Mouse (Mus musculus): ENCODE data around the gene Tns4. TPM values are rescaled to one million over a fixed set of nuclear protein-coding genes. Genes with fewer than 3 reads are reported as not detected.

Gene Tns4
- under 1 TPM; 0.12 to 0.51 TPM for total RNA-seq (2021)
- long read RNA-seq, experiment 1 = 0 reads
- long read RNA-seq, experiment 2 = 0 reads

DNA sequence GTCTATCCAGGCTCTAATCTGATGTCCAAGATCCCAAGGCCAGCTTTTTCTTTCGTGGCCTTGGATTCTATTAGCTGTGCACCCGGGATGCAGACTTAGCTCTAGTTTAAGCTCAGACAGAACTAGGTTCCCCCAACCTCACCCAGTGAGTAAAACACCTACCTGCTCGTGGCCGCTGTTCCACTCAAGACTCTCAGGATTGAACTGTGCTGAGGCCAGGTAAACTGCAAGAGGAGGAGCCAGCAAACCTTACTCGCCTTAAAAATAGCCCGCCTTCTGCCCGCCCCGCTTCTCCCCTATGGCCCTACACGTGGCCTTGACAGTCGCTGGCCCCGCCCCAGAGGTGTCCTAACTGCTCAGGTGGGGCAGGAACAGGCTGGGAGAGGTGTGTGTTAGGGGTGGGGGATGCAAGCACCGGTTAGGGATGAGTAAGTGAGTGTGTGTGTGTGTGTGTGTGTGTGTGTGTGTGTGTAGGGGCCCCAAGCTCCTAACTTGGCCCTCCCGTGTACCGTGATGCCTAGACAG is at the start of gene Tns4:
Tns4 (minus strand) TSS at position 230 of the 525 bp plus-strand sequence.
- DNase-seq = no peak

- no peak for DNase-seq
These were observed 48.3 kb upstream of the Tns4 start for GRCm38 (mm10) chr11:99137385-99137784.

- no peak for DNase-seq
These were observed 47.9 kb upstream of the Tns4 start for GRCm38 (mm10) chr11:99136961-99137360.

- DNase-seq = no peak
These were observed 47.3 kb upstream of the Tns4 start for GRCm38 (mm10) chr11:99136361-99136760.

- DNase-seq = no peak
These were observed 45.9 kb upstream of the Tns4 start for GRCm38 (mm10) chr11:99135047-99135440.

GRCm38 (mm10) chr11:99134266-99135046 is 45.4 kb upstream of the Tns4 start:
- no peak for DNase-seq

DNA sequence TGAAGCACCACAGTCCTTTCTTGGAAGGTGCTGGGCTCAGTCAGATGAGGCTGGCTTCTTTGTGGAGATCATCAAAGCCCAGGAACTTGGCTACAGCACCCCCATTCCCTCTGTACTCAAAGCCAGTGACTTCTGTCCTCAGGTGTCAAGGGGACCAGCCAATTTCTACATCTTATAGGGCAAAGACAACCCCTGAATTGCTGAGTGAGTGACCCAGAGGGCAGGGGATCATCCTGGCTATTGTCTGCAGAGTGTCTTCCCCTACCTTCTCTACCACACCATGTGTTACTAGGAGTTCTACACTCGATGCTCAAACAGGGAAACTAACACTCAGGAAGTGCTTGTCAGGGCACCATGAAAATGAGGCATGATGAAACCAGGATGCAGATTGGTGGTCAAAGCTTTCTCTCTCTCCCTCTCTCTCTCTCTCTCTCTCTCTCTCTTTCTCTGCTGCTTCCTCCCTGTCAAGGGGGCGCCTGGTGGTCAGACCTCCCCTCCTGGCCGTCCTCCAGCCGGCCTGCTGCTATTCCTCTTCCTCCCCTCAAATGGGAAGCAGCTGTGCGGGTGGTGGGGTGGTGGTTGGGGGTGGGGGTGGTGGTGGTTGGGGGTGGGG is 44.3 kb upstream of the Tns4 start:
- DNase-seq = no peak

- DNase-seq = peak; percentile 60
These were observed 43.1 kb upstream of the Tns4 start for GRCm38 (mm10) chr11:99132091-99132730.

DNA sequence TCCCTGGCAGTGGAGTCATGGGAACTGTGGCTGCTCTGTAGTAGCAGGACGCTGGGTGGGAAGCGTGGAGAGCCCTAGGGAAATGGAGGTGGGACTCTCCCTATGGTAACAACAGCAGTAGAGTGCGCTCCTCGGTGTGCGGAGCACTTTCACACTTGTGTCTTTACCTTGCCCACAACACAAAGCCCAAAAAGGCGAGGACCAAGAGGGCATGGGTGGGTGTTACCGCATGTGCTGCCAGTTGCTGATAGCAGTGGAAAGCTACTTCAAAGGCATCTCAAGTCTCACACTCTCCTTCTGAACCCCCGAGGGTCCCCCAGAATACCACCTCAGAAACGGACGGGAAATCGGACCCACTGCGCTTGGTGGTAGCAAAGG is 42.3 kb upstream of the Tns4 start:
- DNase-seq = no peak

- DNase-seq = no peak
These were observed 41.8 kb upstream of the Tns4 start for GRCm38 (mm10) chr11:99130736-99131462.

GRCm38 (mm10) chr11:99129287-99129686 is 40.2 kb upstream of the Tns4 start:
- no peak for DNase-seq

- DNase-seq = peak; percentile 65
These were observed 38.9 kb upstream of the Tns4 start for GRCm38 (mm10) chr11:99127785-99128682.

- DNase-seq = peak; percentile 42
These were observed 37.6 kb upstream of the Tns4 start for GRCm38 (mm10) chr11:99126482-99127253.

- no peak for DNase-seq
These were observed 35.5 kb upstream of the Tns4 start for GRCm38 (mm10) chr11:99124635-99125029.

GRCm38 (mm10) chr11:99123977-99124634 is 35.0 kb upstream of the Tns4 start:
- peak; percentile 67 for DNase-seq

GRCm38 (mm10) chr11:99122703-99123102 is 33.6 kb upstream of the Tns4 start:
- DNase-seq = no peak

DNA sequence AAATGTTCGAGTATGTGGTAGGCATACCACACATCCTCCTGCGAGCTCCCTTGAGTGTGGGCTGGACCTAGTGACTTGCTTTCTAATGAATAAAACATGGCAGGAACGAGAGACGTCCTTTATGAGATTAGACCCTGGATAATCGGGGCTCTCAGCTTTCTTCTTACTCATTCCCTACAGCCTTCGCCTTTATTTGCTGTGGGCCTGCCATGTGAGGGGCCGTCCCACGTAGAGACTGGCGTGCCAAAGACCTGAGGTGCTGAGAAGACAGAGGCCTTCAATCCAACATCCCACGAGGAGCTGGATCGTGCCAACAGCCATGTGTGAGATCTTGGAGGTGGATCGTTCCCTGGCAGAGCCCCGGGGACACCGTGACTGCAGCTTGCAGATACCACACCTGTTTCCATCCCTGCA is 32.1 kb upstream of the Tns4 start:
- no peak for DNase-seq

GRCm38 (mm10) chr11:99120524-99121217 is 31.6 kb upstream of the Tns4 start:
- DNase-seq = no peak

DNA sequence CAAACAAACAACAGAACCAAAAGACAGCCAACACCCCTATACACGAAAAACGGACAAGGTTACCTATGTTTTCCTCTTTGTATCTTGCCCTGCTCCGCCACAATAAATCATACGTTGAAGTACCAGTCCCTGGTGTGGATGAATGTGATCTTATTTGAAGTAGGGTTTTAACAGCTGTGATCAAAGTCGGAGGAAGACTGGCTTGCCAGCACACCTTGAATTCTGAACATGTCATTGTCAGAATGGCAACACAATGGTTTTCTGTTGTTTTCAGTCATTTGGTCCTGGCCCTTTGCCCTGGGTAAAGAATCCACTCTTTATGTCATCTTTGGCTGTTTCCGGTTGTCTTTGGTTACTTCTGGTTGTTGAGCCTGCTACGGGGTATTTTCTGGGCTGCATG is 29.9 kb upstream of the Tns4 start:
- no peak for DNase-seq
